Mouse (Mus musculus): Measurements from ENCODE around the gene Pcdh7. TPM values are rescaled to one million over a fixed set of nuclear protein-coding genes. Genes with fewer than 3 reads are reported as not detected.
"Not testable (repeated sequence)": the region's sequence is repeated elsewhere in the genome, so short reads cannot be mapped to it uniquely, and the experiment has no call there.

Pcdh7 gene
- polyA plus RNA-seq, 1 experiment from 2014 or later, result 16.5 TPM

- Histone ChIP-seq H3K9me3 (no peaks in the 10 kb centered on the region), H3K4me3 (no peak overlapping the region), H3K27me3 (replicated peaks) (no peaks in the 10 kb centered on the region), H3K36me3 (no peaks in the 10 kb centered on the region), H3K4me2 (no peak overlapping the region), H3K4me1 (peaks cover 31% of the 10 kb centered on the region), H3K9ac (no peak overlapping the region), H3K27ac (replicated peaks) (peak overlapping the region; percentile 80; the same call in 1 of the 2 replicates)
- WGBS, result 59% methylated on average over 4 of the region's 4 CpGs
- no peak for ATAC-seq (ENCODE audit: extremely low read depth, insufficient number of reproducible peaks, low FRiP score, low TSS enrichment)
Measured at GRCm38 (mm10) chr5:58081054-58081453, 363.3 kb downstream of the Pcdh7 start.

- Histone ChIP-seq H3K4me1 (peaks cover 31% of the 10 kb centered on the region), H3K27me3 (replicated peaks) (no peaks in the 10 kb centered on the region), H3K4me2 (no peak overlapping the region), H3K27ac (replicated peaks) (peak overlapping the region; percentile 80), H3K9ac (no peak overlapping the region), H3K4me3 (no peak overlapping the region), H3K36me3 (no peaks in the 10 kb centered on the region), H3K9me3 (no peaks in the 10 kb centered on the region)
- no peak for ATAC-seq (ENCODE audit: extremely low read depth, insufficient number of reproducible peaks, low FRiP score, low TSS enrichment)
- 51% methylated on average over 2 of the region's 2 CpGs for WGBS
Measured at GRCm38 (mm10) chr5:58082230-58082629, 364.5 kb downstream of the Pcdh7 start.

GRCm38 (mm10) chr5:58083056-58083455 lies 365.3 kb downstream of the Pcdh7 start:
- Histone ChIP-seq H3K4me2 (no peak overlapping the region), H3K27me3 (replicated peaks) (no peaks in the 10 kb centered on the region), H3K36me3 (no peaks in the 10 kb centered on the region), H3K4me1 (peaks cover 31% of the 10 kb centered on the region), H3K4me3 (no peak overlapping the region), H3K9me3 (no peaks in the 10 kb centered on the region), H3K27ac (replicated peaks) (peak overlapping the region; percentile 80; the same call in 1 of the 2 replicates), H3K9ac (no peak overlapping the region)
- ATAC-seq (ENCODE audit: extremely low read depth, insufficient number of reproducible peaks, low FRiP score, low TSS enrichment), result no peak
- WGBS, result 19% methylated on average over 3 of the region's 3 CpGs

- H3K27me3 ChIP-seq (replicated peaks), result no peaks in the 10 kb centered on the region
- H3K4me2 ChIP-seq, result peak overlapping the region; percentile 48
- peaks cover 31% of the 10 kb centered on the region for H3K4me1 ChIP-seq
- H3K27ac ChIP-seq (replicated peaks), result peak overlapping the region; percentile 85
- no peak overlapping the region for H3K4me3 ChIP-seq
- no peak for ATAC-seq (ENCODE audit: extremely low read depth, insufficient number of reproducible peaks, low FRiP score, low TSS enrichment)
- no peaks in the 10 kb centered on the region for H3K9me3 ChIP-seq
- H3K36me3 ChIP-seq, result no peaks in the 10 kb centered on the region
- WGBS, result 35% methylated on average over 6 of the region's 6 CpGs
- H3K9ac ChIP-seq, result no peak overlapping the region
Measured at GRCm38 (mm10) chr5:58083972-58084371, 366.2 kb downstream of the Pcdh7 start.

- H3K4me2 ChIP-seq, result no peak overlapping the region
Measured at GRCm38 (mm10) chr5:58108665-58109364, 391.0 kb downstream of the Pcdh7 start.

GRCm38 (mm10) chr5:58116096-58116495 lies 398.3 kb downstream of the Pcdh7 start:
- 52% methylated on average over 3 of the region's 3 CpGs for WGBS
- Histone ChIP-seq H3K4me2 (no peak overlapping the region), H3K9ac (no peak overlapping the region), H3K27me3 (replicated peaks) (no peaks in the 10 kb centered on the region), H3K36me3 (no peaks in the 10 kb centered on the region), H3K9me3 (no peaks in the 10 kb centered on the region), H3K4me3 (no peak overlapping the region), H3K27ac (replicated peaks) (no peak overlapping the region), H3K4me1 (0 out of 2 replicates have a peak, but pooled peaks cover 7% of the 10 kb centered on the region)
- ATAC-seq (ENCODE audit: extremely low read depth, insufficient number of reproducible peaks, low FRiP score, low TSS enrichment), result no peak

More at GRCm38 (mm10) chr5:58108665-58109364, 391.0 kb downstream of the Pcdh7 start:
- H3K27me3 ChIP-seq (replicated peaks), result no peaks in the 10 kb centered on the region
- WGBS, result 79% methylated on average over 4 of the region's 4 CpGs
- peaks cover 22% of the 10 kb centered on the region for H3K4me1 ChIP-seq
- H3K9ac ChIP-seq, result no peak overlapping the region
- no peak for ATAC-seq (ENCODE audit: extremely low read depth, insufficient number of reproducible peaks, low FRiP score, low TSS enrichment)
- H3K4me3 ChIP-seq, result no peak overlapping the region
- H3K27ac ChIP-seq (replicated peaks), result no peak overlapping the region
- H3K36me3 ChIP-seq, result no peaks in the 10 kb centered on the region
- no peaks in the 10 kb centered on the region for H3K9me3 ChIP-seq

- WGBS, result 57% methylated on average over 3 of the region's 3 CpGs
- Histone ChIP-seq H3K9me3 (no peaks in the 10 kb centered on the region), H3K27ac (replicated peaks) (no peak overlapping the region), H3K4me1 (0 out of 2 replicates have a peak, but pooled peaks cover 7% of the 10 kb centered on the region), H3K4me3 (no peak overlapping the region), H3K27me3 (replicated peaks) (no peaks in the 10 kb centered on the region), H3K4me2 (no peak overlapping the region), H3K9ac (no peak overlapping the region), H3K36me3 (no peaks in the 10 kb centered on the region)
- no peak for ATAC-seq (ENCODE audit: extremely low read depth, insufficient number of reproducible peaks, low FRiP score, low TSS enrichment)
Measured at GRCm38 (mm10) chr5:58117896-58118295, 400.1 kb downstream of the Pcdh7 start.

GRCm38 (mm10) chr5:58118930-58119611 lies 401.3 kb downstream of the Pcdh7 start:
- Histone ChIP-seq H3K9me3 (no peaks in the 10 kb centered on the region), H3K4me1 (0 out of 2 replicates have a peak, but pooled peaks cover 7% of the 10 kb centered on the region), H3K4me3 (no peak overlapping the region), H3K27me3 (replicated peaks) (no peaks in the 10 kb centered on the region), H3K27ac (replicated peaks) (no peak overlapping the region), H3K36me3 (no peaks in the 10 kb centered on the region), H3K9ac (no peak overlapping the region), H3K4me2 (no peak overlapping the region)
- ATAC-seq (ENCODE audit: extremely low read depth, insufficient number of reproducible peaks, low FRiP score, low TSS enrichment), result no peak
- 23% methylated on average over 3 of the region's 3 CpGs for WGBS

- H3K4me1 ChIP-seq, result no peaks in the 10 kb centered on the region
- no peaks in the 10 kb centered on the region for H3K27me3 ChIP-seq (replicated peaks)
- no peak overlapping the region for H3K4me2 ChIP-seq
- H3K27ac ChIP-seq (replicated peaks), result no peak overlapping the region
- H3K36me3 ChIP-seq, result no peaks in the 10 kb centered on the region
- no peaks in the 10 kb centered on the region for H3K9me3 ChIP-seq
- H3K4me3 ChIP-seq, result no peak overlapping the region
- no peak for ATAC-seq (ENCODE audit: extremely low read depth, insufficient number of reproducible peaks, low FRiP score, low TSS enrichment)
- WGBS, result 76% methylated on average over 2 of the region's 2 CpGs
- no peak overlapping the region for H3K9ac ChIP-seq
Measured at GRCm38 (mm10) chr5:58143897-58144296, 426.1 kb downstream of the Pcdh7 start.

GRCm38 (mm10) chr5:58153966-58154365 lies 436.2 kb downstream of the Pcdh7 start:
- Histone ChIP-seq H3K27me3 (replicated peaks) (no peaks in the 10 kb centered on the region), H3K9me3 (no peaks in the 10 kb centered on the region), H3K9ac (no peak overlapping the region), H3K4me3 (no peak overlapping the region), H3K36me3 (no peaks in the 10 kb centered on the region), H3K4me2 (no peak overlapping the region), H3K27ac (replicated peaks) (no peak overlapping the region), H3K4me1 (no peaks in the 10 kb centered on the region)
- no peak for ATAC-seq (ENCODE audit: extremely low read depth, insufficient number of reproducible peaks, low FRiP score, low TSS enrichment)
- whole genome bisulfite sequencing, result 52% methylated on average over 5 of the region's 5 CpGs

- no peak for ATAC-seq (ENCODE audit: extremely low read depth, insufficient number of reproducible peaks, low FRiP score, low TSS enrichment)
- H3K36me3 ChIP-seq, result no peaks in the 10 kb centered on the region
- H3K27ac ChIP-seq (replicated peaks), result no peak overlapping the region
- no peaks in the 10 kb centered on the region for H3K27me3 ChIP-seq (replicated peaks)
- no peak overlapping the region for H3K9ac ChIP-seq
- no peaks in the 10 kb centered on the region for H3K9me3 ChIP-seq
- H3K4me3 ChIP-seq, result no peak overlapping the region
- 0 out of 2 replicates have a peak, but pooled peaks cover 3% of the 10 kb centered on the region for H3K4me1 ChIP-seq
- no peak overlapping the region for H3K4me2 ChIP-seq
Measured at GRCm38 (mm10) chr5:58172218-58172617, 454.5 kb downstream of the Pcdh7 start.

GRCm38 (mm10) chr5:58174335-58174734 lies 456.6 kb downstream of the Pcdh7 start:
- not testable (repeated sequence) for H3K4me1 ChIP-seq; ATAC-seq (ENCODE audit: extremely low read depth, insufficient number of reproducible peaks, low FRiP score, low TSS enrichment); H3K9me3 ChIP-seq; H3K36me3 ChIP-seq; H3K27me3 ChIP-seq (replicated peaks); H3K9ac ChIP-seq; H3K4me3 ChIP-seq; H3K4me2 ChIP-seq
- peak overlapping the region; percentile 32; the same call in 1 of the 2 replicates for H3K27ac ChIP-seq (replicated peaks)

Measured in heart, embryonic 13.5 days (tissue).